Mouse (Mus musculus): ENCODE measurements around the gene Olfm1.

Gene Olfm1

DNA sequence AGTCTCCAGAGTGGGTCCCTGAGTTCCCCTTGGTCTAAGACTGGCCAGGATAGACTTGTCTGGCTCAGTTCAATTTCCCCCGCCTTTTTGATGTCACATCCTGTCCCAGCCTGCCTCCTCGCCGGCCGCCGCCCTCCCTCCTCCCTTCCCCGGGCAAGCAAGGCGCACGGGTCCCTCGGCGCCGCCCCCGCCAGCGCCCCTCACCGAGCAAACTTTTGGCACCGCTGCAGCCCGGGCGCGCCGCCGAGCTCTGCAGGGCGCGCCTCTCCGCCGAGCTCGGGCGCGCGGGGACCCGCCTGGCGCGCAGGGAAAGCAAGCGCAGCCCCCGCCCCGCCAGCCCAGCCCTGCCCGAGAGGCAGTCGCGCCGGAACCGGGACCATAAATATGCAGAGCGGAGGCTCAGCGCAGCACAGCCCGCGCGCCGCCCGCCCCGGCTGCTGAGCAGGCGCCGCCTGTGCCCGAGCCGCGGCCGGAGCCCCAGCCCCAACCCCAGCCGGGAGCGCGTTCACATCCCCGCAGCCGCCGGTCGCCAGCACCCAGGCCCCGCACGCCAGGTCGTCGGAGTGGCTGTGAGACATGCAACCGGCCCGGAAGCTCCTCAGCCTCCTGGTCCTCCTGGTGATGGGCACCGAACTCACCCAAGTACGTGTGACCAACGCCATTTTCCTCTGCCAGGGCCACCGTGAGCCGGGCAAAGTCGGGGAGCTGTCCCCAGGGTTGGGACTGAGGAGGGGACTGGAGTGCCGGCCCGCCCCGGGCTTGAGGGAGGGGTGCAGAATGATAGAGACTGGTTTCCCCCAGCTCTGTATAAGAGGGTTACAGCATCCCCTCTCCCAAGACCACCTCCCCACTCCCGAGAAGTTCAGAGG lies at the start of gene Olfm1:
Olfm1 (plus strand) TSS at position 172 of the 869 bp plus-strand sequence.
- peak; percentile 23 for DNase-seq (ENCODE audit: low spot score)

DNA sequence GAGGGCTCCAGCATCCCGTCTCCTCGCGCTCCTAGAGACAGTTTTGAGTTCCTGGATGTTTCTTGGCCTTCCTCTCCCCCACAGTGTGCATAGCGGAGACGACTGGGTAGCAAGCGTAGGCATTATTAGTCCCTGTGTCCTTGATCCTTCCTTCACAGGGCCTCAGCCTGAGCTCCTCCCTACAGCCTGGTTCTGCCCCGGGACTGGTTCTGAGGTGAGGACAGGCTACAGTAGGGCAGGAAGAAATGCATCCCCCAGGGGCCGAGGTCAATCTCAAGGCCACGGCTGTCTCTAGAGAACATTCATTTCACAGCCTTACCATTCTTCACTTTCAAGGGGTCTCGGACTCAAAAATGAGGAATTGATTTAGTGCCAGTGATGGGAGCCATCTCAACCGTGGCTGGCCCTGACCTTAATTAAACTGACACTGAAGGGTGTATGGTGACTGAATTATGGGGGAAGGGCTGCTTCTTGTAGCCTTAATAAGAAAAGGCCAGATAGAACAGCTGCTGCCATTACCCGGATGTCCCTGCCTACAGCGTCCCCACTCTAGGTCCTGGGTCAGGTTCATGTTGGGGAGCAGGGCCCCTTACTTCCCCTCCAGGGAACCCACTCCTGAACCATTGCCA lies 49.3 kb upstream of the Olfm1 start:
- no peak for DNase-seq (ENCODE audit: low spot score)

DNA sequence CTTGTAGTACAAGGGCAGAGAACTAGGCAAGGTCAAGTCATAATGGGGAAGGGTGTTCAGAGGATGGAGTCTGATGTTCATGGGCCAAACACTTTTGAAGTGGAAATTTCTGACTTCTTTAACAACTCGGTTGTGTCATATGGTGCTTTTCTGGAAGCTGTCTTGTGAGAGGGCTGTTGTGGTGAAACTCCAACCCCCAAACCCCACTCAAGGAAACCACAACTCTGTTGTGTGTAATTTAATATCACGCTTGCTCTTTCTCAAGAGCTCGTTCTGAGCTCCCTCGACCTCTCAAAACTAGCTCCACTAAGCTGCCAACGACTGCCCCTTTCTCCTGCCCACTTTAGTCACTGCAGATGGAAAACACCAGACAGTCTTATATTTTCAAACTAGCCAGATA lies 47.1 kb upstream of the Olfm1 start:
- no peak for DNase-seq (ENCODE audit: low spot score)

DNA sequence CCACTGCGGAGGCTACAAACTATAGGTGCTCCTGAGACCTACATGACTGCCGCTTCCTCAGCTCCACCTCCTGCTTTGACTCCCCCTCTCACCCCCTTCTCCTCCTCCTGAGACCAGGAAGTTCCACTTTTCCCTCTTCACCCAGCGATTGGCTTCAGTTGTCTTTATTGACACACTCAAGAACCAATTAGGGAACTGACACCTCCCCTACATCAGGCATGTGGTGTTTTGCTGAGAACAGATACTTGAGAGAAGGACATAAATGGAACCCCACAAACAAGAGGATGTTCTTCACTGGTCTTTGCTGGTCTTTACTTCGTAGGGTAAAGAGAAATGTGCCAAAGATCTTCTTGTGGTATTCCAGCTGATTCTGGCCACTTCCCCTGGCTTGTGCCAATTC lies 46.6 kb upstream of the Olfm1 start:
- no peak for DNase-seq (ENCODE audit: low spot score)

DNA sequence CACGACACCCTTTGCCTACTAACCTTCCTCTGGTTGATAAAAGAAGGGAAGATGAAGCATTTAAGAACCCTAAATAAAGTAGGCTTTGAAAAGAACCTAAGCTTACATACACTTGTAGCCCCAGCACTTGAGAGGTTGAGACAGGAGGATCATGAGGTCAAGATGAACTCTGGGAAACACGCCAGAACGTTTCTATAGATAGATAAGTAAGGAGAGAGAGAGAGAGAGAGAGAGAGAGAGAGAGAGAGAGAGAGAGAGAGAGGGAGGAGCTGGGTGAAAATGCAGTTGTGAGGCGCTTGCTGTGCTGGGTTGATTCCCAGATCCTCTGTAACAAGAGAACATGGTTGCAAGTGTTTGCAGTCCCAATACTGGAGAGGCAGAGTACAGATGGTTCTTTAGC lies 46.1 kb upstream of the Olfm1 start:
- no peak for DNase-seq (ENCODE audit: low spot score)

DNA sequence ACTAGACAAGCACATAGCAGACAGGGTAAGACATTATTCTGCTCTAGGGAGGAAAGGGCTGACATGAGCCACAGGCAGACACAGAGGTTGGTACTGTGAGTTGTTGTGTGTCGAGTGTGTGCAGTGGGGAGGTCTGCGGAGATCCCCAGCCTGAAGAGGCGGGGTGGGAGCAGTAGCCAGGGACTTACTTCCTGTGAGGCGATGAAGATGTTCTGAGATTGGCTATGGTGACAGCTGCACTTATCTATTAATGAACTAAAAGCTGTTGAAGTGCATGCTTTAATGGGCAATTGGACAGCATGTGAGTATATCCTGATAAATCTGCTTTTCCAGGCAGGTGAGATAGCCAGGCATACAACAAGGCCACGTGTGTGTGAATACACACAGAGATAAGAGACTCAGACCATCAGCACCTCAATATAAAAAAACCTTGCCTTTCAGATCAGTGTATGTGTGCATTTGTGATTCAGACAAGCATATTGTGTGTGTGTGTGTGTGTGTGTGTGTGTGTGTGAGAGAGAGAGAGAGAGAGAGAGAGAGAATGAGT lies 45.5 kb upstream of the Olfm1 start:
- DNase-seq (ENCODE audit: low spot score) = no peak

DNA sequence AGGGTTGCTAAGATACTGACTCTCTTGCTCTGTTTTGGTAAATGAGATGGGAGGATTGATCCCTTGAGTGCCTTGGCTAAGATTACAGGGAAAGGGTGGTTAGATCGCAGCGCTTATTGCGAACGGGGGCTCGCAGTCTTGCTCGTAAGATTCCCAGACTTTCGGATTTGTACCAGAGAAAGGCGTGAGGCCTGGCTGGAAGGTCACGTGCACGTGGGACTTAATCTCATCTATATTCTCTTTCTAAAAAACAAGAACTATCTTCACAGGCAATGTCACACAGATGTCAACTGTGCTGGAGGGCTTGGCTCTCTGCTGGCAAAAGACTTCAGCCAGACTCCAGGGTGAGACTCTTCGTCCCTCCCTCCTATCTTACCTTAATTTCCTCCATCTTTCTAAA lies 43.1 kb upstream of the Olfm1 start:
- DNase-seq (ENCODE audit: low spot score) = no peak

DNA sequence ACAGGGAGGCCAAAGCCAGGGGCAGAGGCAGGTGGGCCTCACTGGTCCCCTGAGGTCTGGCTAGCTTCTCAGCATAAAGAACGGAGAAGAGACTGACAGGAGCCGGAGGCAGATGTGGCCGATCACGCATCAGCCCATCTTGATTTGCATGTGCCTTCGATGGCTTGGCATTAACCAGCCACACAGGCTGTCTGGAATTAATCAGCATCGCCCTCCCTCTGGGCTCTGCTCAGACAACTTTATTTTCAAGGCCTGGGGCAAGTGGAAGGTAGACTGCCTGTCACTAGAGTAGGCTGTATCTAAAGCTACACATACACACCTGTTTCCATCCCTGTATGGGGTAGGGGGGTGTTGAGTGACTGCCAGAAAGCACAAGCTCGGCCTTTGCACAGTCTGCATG lies 32.2 kb upstream of the Olfm1 start:
- DNase-seq (ENCODE audit: low spot score) = no peak

DNA sequence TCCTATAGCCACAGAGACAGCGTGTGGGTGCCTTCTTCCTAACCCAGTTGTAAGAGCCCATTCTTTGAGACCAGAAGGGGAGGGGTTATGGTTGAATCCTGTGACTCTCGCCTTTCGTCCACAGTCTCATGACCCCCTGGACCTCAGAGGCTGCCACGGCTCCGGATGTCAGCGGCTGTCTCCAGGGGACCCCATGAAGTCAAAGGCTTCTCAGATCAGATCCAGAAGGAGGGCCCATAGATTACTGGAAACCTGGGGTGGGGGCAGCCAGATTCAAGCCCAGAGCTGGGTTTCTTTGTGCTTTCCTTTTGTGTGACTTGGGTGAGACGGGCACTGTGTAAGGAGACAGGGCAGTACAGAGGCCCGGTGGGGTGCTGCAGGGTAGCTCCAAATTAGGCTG lies 27.2 kb upstream of the Olfm1 start:
- no peak for DNase-seq (ENCODE audit: low spot score)

DNA sequence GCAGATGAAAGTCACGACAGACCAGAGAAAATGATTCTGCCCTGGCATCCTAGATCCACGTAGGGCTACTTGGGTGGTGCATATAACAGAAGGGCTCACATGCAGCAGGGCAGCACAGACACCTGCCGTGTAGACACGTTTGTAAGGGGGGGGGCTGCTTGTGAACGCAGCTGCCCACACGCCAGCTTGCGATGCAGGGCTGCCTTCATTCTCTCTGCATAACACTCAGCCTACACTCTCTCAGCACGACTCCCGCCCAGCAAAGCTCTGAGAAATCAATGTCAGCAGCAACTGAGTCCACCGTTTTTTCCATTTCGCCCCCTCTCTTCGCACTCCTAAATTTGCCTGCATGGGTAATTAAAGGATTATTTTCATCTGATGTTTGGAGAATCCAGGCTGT lies 23.5 kb upstream of the Olfm1 start:
- DNase-seq (ENCODE audit: low spot score) = no peak

DNA sequence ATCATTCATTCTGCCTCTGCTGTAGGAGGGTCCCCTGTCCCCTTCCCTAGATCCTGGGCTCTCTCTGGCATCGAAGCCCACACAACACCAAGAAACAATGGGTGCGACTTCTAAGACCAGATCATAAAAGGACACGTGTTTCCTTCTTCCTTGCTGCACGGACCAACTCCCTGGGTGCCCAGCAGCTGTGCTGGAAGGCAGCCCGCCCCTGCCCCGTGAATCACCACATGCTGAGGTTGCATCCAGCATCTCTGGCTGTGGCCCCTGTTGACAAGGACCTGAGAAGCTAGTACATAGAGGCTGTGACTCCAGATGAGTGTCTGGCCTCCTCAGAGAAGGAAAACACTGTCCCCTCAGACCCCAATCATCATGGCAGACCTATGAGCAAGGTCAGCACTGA lies 20.8 kb upstream of the Olfm1 start:
- DNase-seq (ENCODE audit: low spot score) = no peak

DNA sequence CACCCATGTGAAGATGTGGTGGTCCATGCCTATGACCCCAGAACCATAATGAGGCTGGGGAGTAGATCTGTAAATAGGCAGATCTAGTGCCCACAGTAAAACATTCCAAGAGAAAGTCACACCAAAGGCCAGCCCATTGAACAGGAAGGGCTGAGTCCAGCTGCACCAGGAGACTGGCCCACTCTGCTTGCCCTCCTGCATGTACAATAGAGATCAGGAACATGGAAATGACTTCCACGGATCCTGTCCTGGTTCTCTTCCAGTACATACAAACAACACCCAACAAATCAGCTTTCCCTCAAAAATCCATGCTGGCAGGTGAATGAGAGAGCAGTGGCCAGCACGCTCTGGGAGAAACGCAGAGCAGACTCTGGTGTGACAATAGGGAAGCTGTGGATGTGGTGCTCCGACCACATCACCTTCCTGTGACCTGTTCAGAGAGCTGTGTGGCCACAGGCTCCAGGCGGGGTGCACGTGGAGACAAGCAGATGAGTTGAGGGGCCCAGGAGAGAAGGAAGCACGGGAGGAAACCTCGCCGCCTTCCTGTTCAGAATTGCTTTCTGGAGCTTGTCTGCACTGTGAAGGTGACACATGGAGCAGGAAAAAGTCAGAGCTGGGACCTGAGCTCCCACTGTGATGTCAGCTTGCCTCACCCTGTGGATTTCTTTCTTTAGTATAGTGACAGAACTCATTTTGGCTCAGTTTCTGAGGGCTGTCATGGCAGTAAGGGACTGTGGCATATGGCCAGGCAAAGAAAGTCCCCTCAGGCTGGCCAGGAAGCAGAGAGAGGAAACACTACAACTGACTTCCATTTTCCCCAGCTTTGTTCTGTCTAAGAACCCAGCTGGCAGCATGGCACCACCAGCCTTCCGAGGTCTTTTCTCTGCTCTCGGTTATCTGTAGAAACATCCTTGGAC lies 19.3 kb upstream of the Olfm1 start:
- DNase-seq (ENCODE audit: low spot score) = no peak

DNA sequence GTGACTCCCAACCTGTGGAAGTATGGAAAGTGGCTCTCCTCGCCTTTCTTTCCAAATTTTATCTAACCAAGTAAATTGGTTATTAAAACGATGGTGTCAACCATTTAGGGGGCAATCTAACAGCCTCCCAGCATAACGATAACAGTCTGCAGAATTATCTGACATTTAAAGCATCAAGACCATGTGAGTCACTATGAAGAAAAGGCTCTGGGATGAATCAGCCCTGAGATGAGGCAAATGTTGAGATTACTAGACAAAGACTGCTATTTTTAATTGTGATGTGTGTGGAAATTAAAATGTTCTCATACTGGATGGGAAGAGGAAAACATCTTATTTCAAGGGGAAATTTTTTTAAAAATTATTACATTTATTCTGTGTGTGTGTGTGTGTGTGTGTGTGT lies 18.4 kb upstream of the Olfm1 start:
- no peak for DNase-seq (ENCODE audit: low spot score)

DNA sequence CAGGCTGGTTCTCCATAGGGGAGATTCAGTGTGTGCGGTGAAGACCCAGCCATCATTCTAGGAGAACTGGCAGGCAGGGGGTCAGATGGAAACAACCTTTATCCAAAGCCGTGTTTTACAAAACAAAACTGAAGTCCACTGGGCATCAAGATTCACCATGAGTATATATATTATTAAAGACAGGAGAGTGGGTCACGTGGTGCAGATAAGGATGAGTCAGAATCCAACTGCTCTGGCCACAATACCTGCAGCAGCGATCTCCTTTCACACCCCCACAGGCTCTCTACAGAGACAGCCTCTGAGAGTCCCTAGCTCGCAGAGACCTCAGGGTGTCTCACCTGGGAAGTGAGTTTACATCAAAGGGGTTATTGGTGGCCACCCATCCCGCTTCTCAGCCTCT lies 14.2 kb upstream of the Olfm1 start:
- DNase-seq (ENCODE audit: low spot score) = no peak

DNA sequence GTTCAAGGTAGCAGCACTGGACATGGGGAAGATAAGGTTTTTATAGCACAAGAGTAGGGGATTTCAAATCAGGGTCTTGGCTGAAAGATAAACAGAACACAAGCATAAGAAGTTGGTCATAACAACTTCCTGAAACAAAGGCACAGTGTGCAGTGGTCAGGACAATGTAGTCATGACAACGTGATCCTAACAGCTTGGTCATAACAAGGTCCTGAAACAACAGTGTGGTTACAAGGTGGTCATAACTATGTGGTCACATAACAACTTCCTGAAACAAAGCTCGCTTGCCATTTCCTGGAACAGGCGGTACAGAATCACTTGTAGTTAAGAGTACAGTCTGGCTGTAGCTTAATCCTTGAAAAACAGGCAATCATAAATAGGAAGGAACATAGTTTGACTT lies 12.7 kb upstream of the Olfm1 start:
- DNase-seq (ENCODE audit: low spot score) = no peak

DNA sequence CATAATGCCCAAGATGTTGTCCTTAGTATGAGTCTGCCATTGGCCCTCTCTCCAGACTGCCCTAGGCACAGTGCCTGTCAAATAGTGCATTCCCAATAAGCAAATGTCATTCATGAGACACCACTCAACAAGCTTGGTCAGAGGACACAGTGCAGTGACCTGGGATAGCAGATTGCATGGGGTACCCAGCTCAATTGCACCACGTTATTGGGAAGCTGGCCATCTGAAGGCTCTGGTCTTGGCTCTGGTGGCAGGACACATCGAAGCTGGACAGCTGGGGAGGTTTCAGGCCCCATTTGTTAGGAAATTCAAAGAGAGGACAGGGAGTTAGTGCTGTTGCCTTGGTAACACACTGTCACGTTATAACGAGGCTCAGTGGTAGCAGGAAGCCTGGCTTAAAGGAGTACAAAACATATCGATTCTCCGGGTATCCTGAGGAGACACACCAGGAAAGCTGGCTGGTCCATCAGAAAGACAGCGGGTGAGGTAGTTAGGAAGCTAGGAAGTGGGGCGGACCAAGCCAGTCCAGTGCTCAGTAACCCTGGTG lies 4.3 kb upstream of the Olfm1 start:
- DNase-seq (ENCODE audit: low spot score) = no peak

DNA sequence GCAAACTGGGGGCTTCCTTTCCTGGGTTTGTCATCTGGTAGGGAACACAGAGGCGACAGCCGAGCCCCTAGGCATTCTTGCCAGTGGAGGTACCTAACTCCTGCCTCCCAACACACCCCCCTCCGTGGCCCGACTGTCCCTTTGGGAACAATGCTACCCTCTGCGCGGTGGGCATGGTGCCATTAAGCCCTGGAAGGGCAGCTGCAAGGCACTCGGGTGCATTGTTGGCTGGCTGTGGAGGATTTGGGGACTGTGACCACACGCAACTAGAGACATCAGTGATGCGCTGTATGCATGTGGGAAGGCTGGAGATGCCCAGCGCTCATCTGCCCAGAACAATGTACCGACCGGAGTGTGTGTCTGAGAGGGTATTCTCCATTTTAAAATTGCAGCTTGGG lies 897 bp downstream of the Olfm1 start:
- DNase-seq (ENCODE audit: low spot score) = no peak

DNA sequence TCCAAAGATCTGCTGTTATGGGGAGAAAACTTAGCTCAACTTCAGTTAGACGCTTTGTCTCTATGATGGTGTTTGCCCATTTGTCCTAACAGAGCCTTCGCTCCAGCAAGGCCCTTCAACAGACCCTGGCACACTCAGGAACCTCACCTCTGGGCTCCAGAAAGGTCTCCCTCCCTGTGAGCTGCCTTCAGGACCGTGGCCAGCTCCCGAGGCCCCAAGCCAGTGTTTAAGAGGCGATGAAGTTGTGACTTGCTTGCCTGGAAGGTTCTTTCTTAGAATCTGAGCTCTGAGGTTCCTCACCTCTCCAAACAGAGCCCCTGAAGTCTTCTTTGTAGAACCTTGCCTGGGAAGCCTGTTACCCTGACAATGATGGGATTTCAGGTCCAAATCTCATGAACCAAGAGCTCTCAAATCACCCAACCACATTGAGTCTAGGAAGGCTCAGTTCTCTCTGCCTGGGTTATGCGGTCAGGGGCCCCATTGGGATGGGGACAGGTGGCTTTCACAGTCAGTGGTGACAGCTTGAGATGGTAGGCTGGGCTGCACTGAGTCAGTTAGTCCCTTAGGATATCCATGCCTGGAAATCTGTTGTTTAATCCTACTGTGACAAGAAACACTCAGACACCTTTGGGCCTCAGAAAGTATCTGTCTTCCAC lies 2.3 kb downstream of the Olfm1 start:
- no peak for DNase-seq (ENCODE audit: low spot score)

DNA sequence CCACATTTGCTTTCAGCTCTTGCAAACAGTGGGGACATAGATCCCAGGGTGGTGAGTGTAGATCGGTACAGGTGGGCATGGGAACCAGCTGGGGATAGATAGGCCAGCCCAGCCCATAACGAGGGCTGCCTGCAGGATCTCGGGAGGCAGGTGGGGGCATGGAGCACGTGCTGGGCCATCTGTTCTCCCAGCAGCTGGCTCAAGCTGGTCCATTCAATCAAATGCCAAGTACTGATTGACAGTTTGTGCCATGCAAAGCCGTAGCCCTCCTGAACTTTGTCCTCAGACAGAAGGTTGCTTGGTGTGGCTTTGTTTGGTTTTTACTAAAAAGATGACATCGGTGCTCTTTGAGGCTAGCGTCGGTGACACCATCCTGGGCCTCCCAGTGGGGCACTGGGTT lies 2.9 kb downstream of the Olfm1 start:
- no peak for DNase-seq (ENCODE audit: low spot score)

DNA sequence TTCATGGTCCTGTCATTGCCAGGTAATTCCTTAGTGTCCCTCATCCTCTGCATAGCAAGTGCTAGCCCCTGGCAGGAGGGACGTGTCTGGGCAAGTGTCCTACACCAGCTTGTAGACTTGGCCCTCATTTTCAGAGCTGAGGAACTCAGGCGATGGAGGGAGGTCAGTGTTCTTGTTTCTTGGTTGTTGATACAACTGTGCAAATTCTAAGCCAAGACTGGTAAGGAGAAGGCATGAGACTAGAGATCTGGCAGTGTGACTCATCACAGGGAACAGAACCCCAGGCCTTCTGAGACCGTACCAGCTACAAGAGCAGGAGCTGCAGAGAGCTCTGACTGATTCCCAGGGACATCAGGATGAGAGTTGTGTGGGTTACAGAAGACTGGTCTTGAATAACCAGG lies 8.6 kb downstream of the Olfm1 start:
- no peak for DNase-seq (ENCODE audit: low spot score)

DNA sequence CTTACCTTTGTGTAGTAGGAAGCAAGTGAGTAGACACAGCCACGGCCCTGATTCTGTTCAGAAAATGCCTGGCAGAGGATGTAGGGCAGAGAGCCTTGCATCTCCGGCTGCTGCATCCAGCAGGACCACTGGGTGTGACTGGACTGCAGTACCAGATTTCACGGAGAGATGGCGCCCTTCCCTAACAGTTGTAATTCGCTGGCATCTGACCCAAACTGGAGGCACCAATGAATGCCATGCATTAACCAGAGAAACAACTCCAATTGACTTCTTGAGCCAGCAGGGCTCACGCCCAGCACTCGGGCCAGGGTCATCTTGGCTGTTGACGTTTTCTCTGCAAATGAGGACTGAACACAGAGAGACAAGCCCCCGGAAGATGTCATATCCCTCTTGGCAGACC lies 11.4 kb downstream of the Olfm1 start:
- peak; percentile 70 for DNase-seq (ENCODE audit: low spot score)
